Mouse (Mus musculus): ENCODE measurements around the gene Gm5426. TPM values are rescaled to one million over a fixed set of nuclear protein-coding genes. Genes with fewer than 3 reads are reported as not detected.
"Not testable (repeated sequence)": the region's sequence is repeated elsewhere in the genome, so short reads cannot be mapped to it uniquely, and the experiment has no call there.

The Gm5426 gene
- polyA plus RNA-seq (2014; fragmentation: Nextera tagmentation; extraction: Ambion mirVana): not detected in 2 replicates

DNA sequence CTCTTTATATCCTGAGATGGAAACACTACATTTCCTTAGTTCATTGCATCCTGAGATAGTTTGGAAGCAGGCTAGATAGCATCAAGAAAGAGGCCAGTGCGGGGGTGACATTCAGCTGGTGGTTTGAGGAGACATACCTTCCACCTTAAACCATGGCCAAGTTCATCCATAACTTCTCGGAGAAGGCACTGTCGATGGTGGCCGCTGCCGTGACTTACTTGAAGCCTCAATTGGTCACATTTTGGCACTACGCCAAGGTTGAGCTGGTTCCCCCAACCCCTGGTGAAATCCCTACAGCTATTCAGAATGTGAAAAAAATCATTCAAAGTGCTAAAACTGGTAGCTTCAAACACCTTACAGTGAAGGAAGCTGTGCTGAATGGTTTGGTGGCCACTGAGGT is at the start of gene Gm5426:
TSS of gene Gm5426 (plus strand) at position 153 of the 400 bp plus-strand sequence.
- not testable (repeated sequence) for H3K4me2 ChIP-seq (ENCODE audit: low read length); H3K4me1 ChIP-seq (replicated peaks; ENCODE audit: control insufficient read depth, insufficient read depth, low read length); DNase-seq (ENCODE audit: low spot score); H3K9me3 ChIP-seq (ENCODE audit: control insufficient read depth, low read length); H3K9ac ChIP-seq (ENCODE audit: low read length); H3K27me3 ChIP-seq (replicated peaks; ENCODE audit: control insufficient read depth, insufficient read depth, low read length); H3K27ac ChIP-seq (ENCODE audit: low read depth); H3K36me3 ChIP-seq (ENCODE audit: control insufficient read depth, insufficient read depth, low read length); ATAC-seq (replicated peaks; ENCODE audit: low FRiP score, low TSS enrichment, low read depth); H3K4me3 ChIP-seq (ENCODE audit: low read depth, low read length)
- 93% methylated on average over 6 of the region's 6 CpGs for WGBS

DNA sequence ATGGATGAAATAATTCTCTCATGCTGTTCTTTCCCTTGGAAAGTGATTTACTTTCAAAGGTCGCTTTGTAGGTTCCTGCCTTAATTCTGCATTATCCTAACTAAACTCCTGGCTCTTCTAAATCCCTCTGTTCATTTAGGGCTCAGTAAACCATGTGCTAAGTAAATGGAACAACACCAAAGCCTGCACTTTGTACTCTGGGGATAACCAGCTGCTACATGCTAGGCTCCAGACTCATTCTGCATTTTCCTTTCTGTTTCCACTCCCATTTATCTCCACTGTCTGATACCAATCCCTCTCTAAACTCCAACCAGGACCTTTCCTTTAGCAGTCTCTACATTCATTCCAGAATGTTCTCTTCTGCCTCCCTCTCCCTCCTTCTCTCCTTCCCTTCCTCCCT is 46.7 kb upstream of the Gm5426 start:
- Histone ChIP-seq H3K9ac (ENCODE audit: low read length) (no peak overlapping the region), H3K4me3 (ENCODE audit: low read depth, low read length) (no peak overlapping the region), H3K4me2 (ENCODE audit: low read length) (no peak overlapping the region), H3K27me3 (replicated peaks; ENCODE audit: control insufficient read depth, insufficient read depth, low read length) (no peaks in the 10 kb centered on the region), H3K27ac (ENCODE audit: low read depth) (no peak overlapping the region), H3K4me1 (replicated peaks; ENCODE audit: control insufficient read depth, insufficient read depth, low read length) (no peaks in the 10 kb centered on the region), H3K36me3 (ENCODE audit: control insufficient read depth, insufficient read depth, low read length) (no peaks in the 10 kb centered on the region), H3K9me3 (ENCODE audit: control insufficient read depth, low read length) (no peaks in the 10 kb centered on the region)
- ATAC-seq (replicated peaks; ENCODE audit: low FRiP score, low TSS enrichment, low read depth) (no peak), DNase-seq (ENCODE audit: low spot score) (no peak)
- 68% methylated on average over 1 of the region's 1 CpGs for WGBS

DNA sequence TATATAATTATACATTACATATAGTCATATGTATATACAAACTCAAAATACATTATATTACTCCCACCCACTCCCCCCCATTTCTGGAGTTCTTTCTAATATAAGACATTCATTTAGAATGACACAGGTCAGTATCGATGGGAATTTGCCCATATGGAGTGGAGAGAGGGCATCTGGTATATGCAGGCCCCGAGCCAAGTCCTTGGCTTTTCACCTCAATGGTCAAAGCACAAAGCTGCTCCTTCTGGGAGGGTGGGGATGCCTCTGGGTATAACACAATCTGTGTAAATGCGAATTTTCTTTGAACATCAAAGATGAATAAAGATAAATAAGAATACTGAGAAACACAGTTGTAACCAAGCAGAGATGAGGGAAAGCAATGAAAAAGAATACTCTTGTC is 46.0 kb upstream of the Gm5426 start:
- Histone ChIP-seq H3K27ac (ENCODE audit: low read depth) (no peak overlapping the region), H3K4me2 (ENCODE audit: low read length) (no peak overlapping the region), H3K9ac (ENCODE audit: low read length) (no peak overlapping the region), H3K9me3 (ENCODE audit: control insufficient read depth, low read length) (no peaks in the 10 kb centered on the region), H3K4me3 (ENCODE audit: low read depth, low read length) (no peak overlapping the region), H3K27me3 (replicated peaks; ENCODE audit: control insufficient read depth, insufficient read depth, low read length) (no peaks in the 10 kb centered on the region), H3K36me3 (ENCODE audit: control insufficient read depth, insufficient read depth, low read length) (no peaks in the 10 kb centered on the region), H3K4me1 (replicated peaks; ENCODE audit: control insufficient read depth, insufficient read depth, low read length) (no peaks in the 10 kb centered on the region)
- 90% methylated on average over 3 of the region's 3 CpGs for WGBS
- DNase-seq (ENCODE audit: low spot score): no peak
- no peak for ATAC-seq (replicated peaks; ENCODE audit: low FRiP score, low TSS enrichment, low read depth)

DNA sequence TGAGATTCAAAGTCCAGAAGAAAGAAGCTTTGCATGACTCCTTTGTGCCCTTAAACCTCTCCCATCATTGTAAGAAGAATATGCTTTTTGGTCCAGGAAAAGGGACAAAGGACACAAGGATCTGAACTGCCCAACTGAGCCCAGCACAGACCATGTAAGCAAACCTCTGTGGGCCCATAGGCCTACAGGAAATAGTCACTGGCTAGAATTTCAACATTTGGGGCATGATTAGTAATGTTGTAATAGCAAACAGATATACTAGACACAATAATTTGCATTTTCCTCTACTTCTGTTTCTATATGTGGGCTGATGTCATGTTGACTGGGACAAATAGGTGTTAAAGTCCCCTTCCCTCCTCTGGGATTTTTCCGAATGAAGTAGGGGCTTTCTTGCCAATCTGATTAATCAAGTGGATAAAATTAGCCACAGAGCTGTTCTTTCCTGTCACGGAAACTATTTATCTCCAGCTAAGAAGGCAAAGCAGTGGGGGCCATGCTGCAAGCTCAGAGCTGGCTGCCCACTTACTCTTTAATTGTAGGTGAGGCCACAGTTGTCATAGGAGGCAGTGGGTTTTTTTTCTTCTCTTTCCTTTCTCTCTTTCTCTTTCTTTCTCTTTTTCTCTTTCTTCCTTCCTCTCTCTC is 42.4 kb upstream of the Gm5426 start:
- DNase-seq (ENCODE audit: low spot score) (no peak), ATAC-seq (replicated peaks; ENCODE audit: low FRiP score, low TSS enrichment, low read depth) (no peak)
- Histone ChIP-seq H3K4me1 (replicated peaks; ENCODE audit: control insufficient read depth, insufficient read depth, low read length) (no peaks in the 10 kb centered on the region), H3K4me2 (ENCODE audit: low read length) (no peak overlapping the region), H3K27me3 (replicated peaks; ENCODE audit: control insufficient read depth, insufficient read depth, low read length) (no peaks in the 10 kb centered on the region), H3K4me3 (ENCODE audit: low read depth, low read length) (no peak overlapping the region), H3K27ac (ENCODE audit: low read depth) (no peak overlapping the region), H3K9me3 (ENCODE audit: control insufficient read depth, low read length) (no peaks in the 10 kb centered on the region), H3K9ac (ENCODE audit: low read length) (no peak overlapping the region), H3K36me3 (ENCODE audit: control insufficient read depth, insufficient read depth, low read length) (no peaks in the 10 kb centered on the region)
- 54% methylated on average over 2 of the region's 2 CpGs for WGBS

DNA sequence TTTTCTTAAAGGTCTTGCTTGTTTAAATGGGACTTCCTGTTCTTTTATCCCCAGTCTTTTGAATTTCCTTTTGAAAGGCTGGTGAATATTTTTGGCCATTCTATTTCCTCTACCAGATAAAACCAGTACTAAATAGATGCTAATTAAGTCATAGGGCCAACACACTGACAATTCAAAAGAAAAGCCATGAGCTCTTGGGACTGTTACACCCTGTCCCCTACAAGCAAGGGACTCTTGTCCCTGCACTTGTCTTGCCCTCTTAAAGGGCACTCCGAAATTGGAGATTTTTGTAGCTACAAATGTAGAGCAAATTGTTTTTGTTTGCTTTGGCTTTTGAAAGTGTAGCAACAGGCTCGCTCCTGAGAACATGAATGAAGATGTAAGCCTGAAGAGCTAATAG is 41.8 kb upstream of the Gm5426 start:
- DNase-seq (ENCODE audit: low spot score) (no peak), ATAC-seq (replicated peaks; ENCODE audit: low FRiP score, low TSS enrichment, low read depth) (no peak)
- Histone ChIP-seq H3K27me3 (replicated peaks; ENCODE audit: control insufficient read depth, insufficient read depth, low read length) (no peaks in the 10 kb centered on the region), H3K4me2 (ENCODE audit: low read length) (no peak overlapping the region), H3K4me3 (ENCODE audit: low read depth, low read length) (no peak overlapping the region), H3K9ac (ENCODE audit: low read length) (no peak overlapping the region), H3K4me1 (replicated peaks; ENCODE audit: control insufficient read depth, insufficient read depth, low read length) (no peaks in the 10 kb centered on the region), H3K9me3 (ENCODE audit: control insufficient read depth, low read length) (no peaks in the 10 kb centered on the region), H3K36me3 (ENCODE audit: control insufficient read depth, insufficient read depth, low read length) (no peaks in the 10 kb centered on the region), H3K27ac (ENCODE audit: low read depth) (no peak overlapping the region)
- WGBS: 86% methylated on average over 2 of the region's 2 CpGs

DNA sequence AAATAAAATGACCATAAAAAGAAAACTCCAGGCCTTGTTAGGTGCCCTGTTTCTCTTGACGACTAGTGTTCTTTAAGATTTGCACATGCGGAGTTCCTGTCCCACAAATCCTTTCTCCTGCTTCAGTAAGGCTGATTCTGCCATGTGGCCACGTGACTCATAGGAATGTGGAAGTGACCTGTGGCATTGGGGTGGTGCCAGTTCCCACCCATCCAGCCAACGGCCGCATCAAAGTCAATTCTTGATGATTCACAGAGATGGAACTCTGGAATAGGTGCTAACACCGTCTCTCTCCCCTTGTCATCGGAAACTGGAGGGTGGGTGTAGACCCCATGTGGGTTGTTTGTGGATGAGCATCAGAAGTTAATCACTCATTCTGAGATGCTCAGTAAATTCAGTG is 39.7 kb upstream of the Gm5426 start:
- H3K9me3 ChIP-seq (ENCODE audit: control insufficient read depth, low read length): no peaks in the 10 kb centered on the region
- H3K4me1 ChIP-seq (replicated peaks; ENCODE audit: control insufficient read depth, insufficient read depth, low read length): no peaks in the 10 kb centered on the region
- ATAC-seq (replicated peaks; ENCODE audit: low FRiP score, low TSS enrichment, low read depth) (no peak), DNase-seq (ENCODE audit: low spot score) (no peak)
- WGBS: 79% methylated on average over 7 of the region's 7 CpGs
- H3K36me3 ChIP-seq (ENCODE audit: control insufficient read depth, insufficient read depth, low read length): no peaks in the 10 kb centered on the region
- H3K4me3 ChIP-seq (ENCODE audit: low read depth, low read length): no peak overlapping the region
- no peaks in the 10 kb centered on the region for H3K27me3 ChIP-seq (replicated peaks; ENCODE audit: control insufficient read depth, insufficient read depth, low read length)
- no peak overlapping the region for H3K4me2 ChIP-seq (ENCODE audit: low read length)
- H3K27ac ChIP-seq (ENCODE audit: low read depth): no peak overlapping the region
- no peak overlapping the region for H3K9ac ChIP-seq (ENCODE audit: low read length)

DNA sequence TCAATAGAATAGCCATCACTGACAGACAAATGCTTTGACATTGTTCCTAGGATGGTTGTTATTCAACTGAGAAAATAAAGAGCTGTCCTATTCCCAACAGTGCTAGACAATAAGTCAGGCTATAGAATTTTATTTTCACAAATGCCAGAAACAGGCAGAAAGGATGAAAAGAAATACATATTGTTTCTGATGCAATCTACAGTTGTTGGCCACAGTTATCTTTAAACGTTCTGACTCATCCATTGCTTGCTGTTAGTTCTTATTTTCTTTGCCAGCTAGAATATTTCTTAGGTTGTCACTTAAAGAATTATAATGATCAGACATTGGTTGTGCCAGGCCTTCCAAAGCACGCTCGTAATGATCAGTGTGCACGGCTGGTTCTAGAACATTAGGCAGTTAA is 35.4 kb upstream of the Gm5426 start:
- Histone ChIP-seq H3K4me3 (ENCODE audit: low read depth, low read length) (no peak overlapping the region), H3K27ac (ENCODE audit: low read depth) (no peak overlapping the region), H3K4me1 (replicated peaks; ENCODE audit: control insufficient read depth, insufficient read depth, low read length) (no peaks in the 10 kb centered on the region), H3K9ac (ENCODE audit: low read length) (no peak overlapping the region), H3K4me2 (ENCODE audit: low read length) (no peak overlapping the region), H3K36me3 (ENCODE audit: control insufficient read depth, insufficient read depth, low read length) (no peaks in the 10 kb centered on the region), H3K27me3 (replicated peaks; ENCODE audit: control insufficient read depth, insufficient read depth, low read length) (no peaks in the 10 kb centered on the region), H3K9me3 (ENCODE audit: control insufficient read depth, low read length) (no peaks in the 10 kb centered on the region)
- DNase-seq (ENCODE audit: low spot score) (no peak), ATAC-seq (replicated peaks; ENCODE audit: low FRiP score, low TSS enrichment, low read depth) (no peak)
- WGBS: 92% methylated on average over 4 of the region's 4 CpGs

DNA sequence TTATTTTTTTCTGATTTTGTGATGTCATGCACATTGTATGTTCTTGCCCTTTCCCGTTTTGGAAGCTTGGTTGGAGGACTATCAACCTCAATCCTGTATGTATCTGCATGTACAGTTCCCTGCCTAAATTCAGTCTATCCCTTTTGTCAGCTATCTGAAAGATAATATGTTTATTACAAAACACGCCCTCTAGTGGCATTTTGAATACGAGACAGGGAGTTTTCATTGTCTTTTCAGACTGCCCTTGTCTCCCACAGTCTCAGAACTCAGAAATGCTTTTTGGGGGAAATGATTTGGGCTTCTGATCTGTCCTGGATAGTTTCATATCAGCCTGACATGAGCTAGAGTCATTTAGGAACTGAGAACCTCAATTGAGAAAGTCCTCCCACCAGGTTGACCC is 32.2 kb upstream of the Gm5426 start:
- no peaks in the 10 kb centered on the region for H3K27me3 ChIP-seq (replicated peaks; ENCODE audit: control insufficient read depth, insufficient read depth, low read length)
- no peak for ATAC-seq (replicated peaks; ENCODE audit: low FRiP score, low TSS enrichment, low read depth)
- no peak overlapping the region for H3K4me2 ChIP-seq (ENCODE audit: low read length)
- H3K4me1 ChIP-seq (replicated peaks; ENCODE audit: control insufficient read depth, insufficient read depth, low read length): no peaks in the 10 kb centered on the region
- no peaks in the 10 kb centered on the region for H3K36me3 ChIP-seq (ENCODE audit: control insufficient read depth, insufficient read depth, low read length)
- no peak overlapping the region for H3K4me3 ChIP-seq (ENCODE audit: low read depth, low read length)
- H3K9ac ChIP-seq (ENCODE audit: low read length): no peak overlapping the region
- WGBS: 45% methylated on average over 3 of the region's 3 CpGs
- no peak overlapping the region for H3K27ac ChIP-seq (ENCODE audit: low read depth)
- no peaks in the 10 kb centered on the region for H3K9me3 ChIP-seq (ENCODE audit: control insufficient read depth, low read length)
- no peak for DNase-seq (ENCODE audit: low spot score)

DNA sequence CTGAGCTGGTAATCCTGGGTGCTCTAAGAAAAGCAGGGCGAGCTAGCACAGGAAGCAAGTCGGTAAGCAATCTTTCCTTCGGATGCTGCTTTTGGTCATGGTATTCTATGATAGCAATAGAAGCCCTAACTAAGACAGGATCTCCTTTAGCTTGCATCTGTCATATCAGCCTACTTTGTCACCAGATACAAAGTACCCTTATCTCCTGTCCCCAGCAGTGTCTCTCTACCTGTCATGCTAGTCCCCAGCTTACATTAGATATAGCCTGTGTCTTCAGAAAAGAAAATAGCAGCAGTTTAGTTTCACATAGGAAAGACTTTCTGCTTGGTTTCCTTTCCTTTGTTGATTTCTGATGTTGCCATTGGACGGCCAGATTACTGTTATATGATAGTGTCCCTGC is 31.8 kb upstream of the Gm5426 start:
- Histone ChIP-seq H3K4me1 (replicated peaks; ENCODE audit: control insufficient read depth, insufficient read depth, low read length) (no peaks in the 10 kb centered on the region), H3K9ac (ENCODE audit: low read length) (no peak overlapping the region), H3K9me3 (ENCODE audit: control insufficient read depth, low read length) (no peaks in the 10 kb centered on the region), H3K4me2 (ENCODE audit: low read length) (no peak overlapping the region), H3K4me3 (ENCODE audit: low read depth, low read length) (no peak overlapping the region), H3K27me3 (replicated peaks; ENCODE audit: control insufficient read depth, insufficient read depth, low read length) (no peaks in the 10 kb centered on the region), H3K27ac (ENCODE audit: low read depth) (no peak overlapping the region), H3K36me3 (ENCODE audit: control insufficient read depth, insufficient read depth, low read length) (no peaks in the 10 kb centered on the region)
- DNase-seq (ENCODE audit: low spot score): no peak
- ATAC-seq (replicated peaks; ENCODE audit: low FRiP score, low TSS enrichment, low read depth): no peak
- WGBS: 82% methylated on average over 4 of the region's 4 CpGs

Data from intestine, embryonic 14.5 days (tissue).